Mouse (Mus musculus) CD4-positive, CD25-positive, alpha-beta regulatory T cell, adult 2 months (primary cell): ENCODE measurements at regions not wholly inside any gene's neighbourhood (a gene's known extent, or its start where the extent isn't known, plus 50 kb on each side); places are given as distances from the start of the nearest gene placed in this dataset.

ENCODE experiments used
- DNase-seq: peaks from one replicate; pipeline ENCODE4 v3.0.0-alpha.2; 2012; ENCODE audit warnings: low read depth, low spot score

DNA sequence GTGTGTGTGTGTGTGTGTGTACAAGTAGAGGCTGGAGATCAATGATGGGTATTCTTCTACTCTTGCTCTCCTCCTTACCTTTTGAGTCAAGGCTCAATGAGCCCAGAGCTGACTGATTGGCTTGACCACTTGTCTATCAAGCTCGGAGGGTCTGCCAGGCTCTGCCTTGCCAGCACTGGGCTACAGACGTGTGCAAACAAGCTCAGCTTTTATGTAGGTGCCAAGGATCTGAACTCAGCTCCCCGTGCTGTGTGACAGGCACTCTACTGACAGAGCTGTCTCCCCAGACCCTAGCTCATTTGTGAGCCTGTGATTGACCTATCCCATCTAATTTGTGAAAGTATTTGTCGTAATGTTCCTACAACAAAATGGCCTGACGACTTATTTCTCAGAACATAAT is 54.2 kb upstream of the Cdc42bpa start:
- DNase-seq, result no peak

DNA sequence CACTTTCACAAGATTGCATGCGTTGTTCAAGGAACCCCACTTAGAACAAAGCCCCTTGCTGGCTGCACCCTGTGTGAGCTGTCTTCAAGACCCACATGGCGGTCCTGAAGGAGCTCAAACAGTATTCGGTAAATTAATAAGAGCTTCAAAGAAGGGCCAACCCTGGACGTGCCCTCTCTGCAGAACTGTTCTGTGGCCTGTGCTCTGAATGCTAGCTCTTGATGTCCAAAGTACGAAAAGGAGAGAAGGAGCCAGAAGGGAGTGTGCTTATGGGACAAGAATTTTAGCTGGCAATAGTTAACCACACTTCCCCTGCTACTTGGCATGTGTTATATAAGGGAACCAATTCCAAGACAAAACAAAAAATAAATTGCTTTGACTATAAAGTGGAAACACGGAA is 67.6 kb upstream of the Cdc42bpa start:
- DNase-seq, result no peak

DNA sequence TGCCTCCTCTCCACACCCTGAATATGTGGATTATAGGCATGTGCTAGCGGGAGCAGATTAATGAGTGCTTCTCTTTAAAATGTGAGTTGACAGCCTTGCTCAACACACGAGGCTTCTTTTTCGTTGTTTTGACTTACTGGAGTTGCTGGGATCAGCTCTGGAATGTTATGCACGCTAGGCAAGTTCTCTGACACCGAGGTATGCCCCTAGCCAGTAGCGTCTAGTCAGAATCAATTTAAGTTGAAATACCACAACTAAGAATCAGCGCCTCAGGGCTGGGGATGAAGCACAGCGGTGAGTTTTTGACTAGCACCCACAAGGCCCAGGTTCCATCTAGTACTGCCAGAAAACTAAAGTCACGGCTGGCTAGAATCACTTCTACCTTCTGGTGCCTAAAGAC is 72.4 kb upstream of the Cdc42bpa start:
- DNase-seq, result no peak

DNA sequence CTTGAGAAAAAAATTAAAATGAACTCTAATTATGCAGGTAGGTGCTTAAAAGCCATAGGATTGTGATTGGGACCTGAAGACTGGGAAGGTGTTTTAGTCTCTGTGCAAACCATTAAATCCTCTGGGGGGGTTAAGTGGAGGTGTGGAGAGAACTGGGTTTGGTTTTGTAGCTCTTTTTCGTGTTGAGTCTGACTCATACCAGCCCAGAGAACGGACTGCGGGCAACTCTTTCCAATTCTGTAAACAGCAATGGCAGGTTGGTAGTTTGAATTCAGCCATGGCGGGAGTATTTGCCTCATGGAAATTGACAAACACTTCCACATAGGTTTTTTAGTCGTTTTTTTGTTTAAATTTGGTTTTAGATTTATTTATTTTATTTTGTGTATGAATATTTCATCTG is 77.7 kb upstream of the Ahctf1 start:
- DNase-seq, result no peak

DNA sequence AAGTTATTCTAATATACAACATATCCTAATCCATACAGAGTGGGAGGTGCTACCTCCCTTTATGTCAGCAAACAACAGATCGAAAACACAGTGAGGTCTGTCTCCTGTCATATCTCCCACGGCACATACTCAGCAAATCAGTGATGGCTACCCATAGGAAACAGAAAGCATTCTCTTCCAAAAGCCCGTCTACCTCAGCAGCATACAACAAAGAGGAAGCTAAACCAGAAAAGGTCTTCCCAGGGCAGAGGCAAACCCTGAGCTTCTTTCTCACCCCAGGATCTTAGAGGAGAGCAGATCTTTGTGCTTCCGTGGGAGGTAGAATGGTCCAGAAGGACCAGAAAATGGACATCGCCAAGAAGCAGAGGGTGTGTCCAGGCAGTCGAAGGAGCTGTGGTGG is 74.4 kb upstream of the Ahctf1 start:
- no peak for DNase-seq

DNA sequence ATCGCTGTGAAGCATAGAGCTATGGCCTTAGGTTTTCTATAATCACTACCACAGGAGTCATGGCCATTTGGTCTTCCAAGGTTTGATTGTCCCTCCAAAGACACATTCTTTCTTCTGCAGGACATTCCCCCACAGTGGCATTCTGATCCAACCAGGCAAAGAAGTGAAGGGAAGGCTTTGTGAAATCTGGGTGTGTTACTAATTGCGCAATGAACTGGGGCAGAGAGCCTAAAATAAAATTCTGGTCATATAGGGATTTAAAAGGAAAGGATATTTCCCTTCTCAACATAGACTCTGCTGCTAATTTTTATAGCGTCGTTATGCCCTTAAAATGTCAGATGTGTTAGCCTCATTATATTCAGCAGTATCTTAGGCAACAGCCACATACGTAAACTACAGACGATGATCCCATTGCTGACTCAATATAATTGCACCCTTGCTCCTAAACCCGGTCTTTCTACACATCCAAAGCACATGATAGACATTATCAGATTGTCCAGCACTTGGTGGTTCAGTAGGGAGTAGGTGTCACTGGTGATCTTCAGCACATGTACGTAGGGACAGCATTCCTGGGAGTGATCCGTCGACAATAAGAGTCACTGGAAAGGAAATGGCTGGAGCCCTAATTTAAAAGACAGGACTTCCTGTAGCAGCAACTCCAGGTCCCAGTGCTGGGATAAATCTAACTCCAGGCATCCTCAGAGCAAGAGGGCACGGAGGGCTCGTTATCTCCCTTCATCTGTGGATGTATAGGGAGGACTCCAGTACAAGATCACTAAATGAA is 70.5 kb upstream of the Ahctf1 start:
- DNase-seq, result no peak

DNA sequence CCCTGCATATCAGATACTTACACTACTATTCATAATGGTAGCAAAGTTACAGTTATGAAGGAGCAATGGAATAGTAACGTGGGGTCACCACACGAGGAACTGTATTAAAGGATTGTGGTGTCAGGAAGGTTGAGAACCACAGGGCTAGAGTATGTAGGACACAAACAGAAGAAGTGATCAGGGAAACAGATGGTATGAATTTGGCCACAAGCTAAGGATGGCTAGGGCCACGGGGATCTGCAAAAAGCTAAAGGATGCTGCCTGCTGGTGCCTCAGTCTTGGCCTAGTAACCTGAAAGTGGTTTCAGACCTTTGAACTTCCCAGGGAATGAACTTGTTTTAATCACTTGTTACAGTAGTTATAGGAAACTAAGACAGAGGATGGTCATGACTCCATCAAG is 68.5 kb upstream of the Ahctf1 start:
- no peak for DNase-seq

DNA sequence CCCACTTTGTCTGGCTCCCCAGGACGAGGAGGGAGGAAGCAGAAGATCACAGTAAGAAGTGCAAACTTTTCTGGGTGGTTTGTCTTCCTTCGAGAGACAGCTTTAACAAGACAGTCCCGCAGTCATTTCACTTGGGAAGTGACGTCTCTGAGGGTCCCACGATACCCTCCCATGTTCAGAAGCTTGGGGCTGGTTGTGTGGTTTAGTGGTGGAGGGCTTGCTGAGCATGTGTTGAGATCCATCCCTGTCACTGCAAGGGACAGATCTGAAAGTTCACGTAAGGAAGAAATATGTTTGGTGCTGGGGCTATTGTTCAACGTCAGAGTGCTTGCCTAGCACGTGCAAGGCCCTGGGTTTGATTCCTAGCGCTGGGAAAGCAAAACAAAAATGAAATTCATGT is 65.2 kb upstream of the Ahctf1 start:
- DNase-seq, result no peak

DNA sequence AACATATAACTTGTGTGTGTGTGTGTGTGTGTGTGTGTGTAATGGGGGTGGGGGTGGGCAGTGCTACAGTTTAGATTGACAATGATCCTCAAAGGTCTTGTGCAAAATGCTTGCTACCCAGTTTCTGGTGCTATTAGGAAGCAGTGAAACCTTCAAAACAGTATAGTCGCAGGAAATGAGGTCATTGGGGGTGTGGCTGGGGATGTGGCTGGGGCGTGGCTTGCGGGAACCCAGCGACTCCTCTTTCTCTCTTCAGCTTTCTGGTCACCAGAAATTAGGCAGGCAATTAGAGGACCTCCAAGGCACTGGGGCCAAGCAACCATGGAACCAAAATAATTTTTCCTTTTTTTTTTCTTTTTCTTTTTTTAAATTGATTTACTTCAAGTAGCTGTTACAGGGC is 64.0 kb upstream of the Ahctf1 start:
- DNase-seq, result peak; percentile 22

DNA sequence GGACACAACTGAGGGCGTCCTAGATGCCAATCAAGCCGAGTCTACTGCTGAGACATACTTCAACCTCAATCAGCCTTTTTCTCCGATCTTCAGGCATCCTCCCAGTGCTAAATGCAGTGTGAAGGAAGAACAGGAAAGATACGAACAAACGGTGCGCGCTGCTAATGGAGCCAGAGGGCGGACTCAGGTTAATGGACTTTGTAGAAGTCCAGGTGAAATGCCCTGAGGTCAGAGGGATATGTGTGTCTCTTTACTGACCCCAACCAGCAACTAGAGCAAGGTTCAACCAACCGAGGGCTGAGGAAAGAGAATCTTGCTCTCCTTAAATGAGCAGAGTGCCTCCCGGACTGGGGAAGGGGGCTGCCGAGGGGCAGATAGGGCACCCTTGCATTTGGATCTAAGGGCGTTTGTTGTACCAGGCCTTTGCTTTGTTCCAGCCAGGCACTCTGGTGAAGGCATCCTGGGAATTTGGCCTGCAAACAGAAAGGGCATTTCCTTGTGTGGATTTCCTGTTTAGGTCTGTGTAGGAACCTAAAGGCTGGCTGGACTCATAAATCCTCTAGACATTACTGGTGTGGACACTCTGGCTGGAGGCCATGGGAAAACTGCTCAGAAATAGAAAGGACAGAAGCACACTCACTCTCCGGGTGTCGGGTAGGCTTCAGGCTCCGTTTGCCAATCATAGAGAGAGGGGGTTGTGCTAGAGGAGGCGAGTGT is 62.7 kb upstream of the Ahctf1 start:
- no peak for DNase-seq

DNA sequence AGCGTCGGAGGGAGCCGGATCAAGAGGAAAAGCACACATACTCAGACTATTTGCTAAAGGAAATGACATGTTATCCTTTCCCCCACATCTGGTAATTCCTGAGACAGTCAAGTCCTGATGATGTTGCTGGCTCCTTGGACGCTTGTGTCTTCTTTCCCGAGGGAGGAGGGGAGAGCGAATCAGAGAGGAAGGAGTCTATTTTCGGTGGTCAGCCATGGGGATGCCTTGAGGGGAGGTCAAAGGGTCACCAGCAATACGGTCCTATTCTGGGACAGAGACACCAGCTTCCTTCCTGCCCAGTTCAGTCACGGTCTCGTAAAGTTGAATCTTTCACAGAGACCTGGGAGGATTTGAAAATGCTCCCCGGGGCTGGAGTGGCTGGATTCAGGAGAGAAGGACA is 62.1 kb upstream of the Ahctf1 start:
- DNase-seq, result no peak

DNA sequence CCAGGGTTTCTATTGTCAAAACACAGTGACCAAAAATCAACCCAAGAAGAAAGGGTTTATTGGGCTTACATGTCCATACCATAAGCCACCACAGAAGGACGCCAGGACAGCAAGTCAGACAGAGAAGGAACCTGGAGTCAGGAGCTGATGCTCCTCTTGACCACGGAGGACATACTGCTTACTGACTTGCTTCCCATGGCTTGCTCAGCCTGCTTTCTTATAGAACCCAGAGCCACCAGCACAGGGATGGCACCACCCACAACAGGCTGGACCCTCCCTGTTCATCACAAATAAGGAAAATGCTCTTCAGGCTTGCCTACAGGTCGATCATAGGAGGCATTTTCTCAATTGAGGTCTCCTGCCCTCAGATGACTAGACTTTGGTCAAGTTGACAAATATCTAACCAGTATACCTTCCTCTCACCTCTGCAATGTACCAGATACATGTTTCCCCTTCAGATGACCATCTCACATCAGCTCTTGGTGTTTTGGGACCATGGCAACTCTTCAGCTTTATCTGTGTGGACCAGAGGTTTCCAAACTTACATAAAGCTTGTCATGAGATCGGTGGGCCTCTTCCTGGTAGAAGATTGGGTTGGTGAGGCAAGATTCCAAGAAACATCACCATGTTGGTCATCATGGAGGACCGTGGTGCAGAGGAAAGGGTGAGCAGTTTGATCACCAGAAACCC is 61.2 kb upstream of the Ahctf1 start:
- DNase-seq, result no peak

DNA sequence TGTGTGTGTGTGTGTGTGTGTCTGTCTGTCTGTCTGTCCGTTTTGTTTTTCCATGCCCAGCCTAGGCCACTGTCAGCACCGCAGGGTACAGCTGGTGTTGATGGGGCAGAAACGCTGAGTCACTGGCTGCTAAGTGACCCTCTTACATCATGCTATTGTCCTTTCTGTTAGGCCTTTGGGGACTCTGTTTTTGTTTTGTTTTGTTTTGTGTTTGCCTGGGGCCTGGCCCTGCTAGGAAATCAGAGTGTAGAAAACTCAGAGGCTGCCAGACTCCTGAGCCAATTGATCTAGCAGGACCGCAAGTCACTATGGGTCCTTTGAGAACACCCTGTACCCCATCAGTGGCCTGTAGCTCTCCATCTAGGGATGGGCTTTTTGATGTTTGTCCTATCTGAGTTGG is 59.9 kb upstream of the Ahctf1 start:
- no peak for DNase-seq

DNA sequence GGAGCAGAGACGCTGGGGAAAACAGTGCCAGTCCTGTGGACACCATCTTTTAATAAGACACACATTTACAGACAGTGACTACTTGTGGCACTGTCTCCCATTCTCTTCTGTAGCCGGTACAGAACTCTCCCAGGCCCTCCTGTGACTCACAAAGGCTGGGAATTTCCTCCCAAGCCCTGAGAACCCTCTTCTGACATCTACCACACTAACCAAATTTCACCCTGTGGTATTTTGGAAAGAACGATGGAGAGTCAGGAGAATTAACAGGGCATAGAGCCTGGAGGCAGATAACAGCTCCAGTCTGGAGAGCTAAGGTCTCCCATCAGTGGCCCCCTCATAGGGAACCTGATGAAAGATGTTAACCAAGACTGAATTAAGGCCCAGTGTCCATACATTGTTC is 59.5 kb upstream of the Ahctf1 start:
- DNase-seq, result no peak

DNA sequence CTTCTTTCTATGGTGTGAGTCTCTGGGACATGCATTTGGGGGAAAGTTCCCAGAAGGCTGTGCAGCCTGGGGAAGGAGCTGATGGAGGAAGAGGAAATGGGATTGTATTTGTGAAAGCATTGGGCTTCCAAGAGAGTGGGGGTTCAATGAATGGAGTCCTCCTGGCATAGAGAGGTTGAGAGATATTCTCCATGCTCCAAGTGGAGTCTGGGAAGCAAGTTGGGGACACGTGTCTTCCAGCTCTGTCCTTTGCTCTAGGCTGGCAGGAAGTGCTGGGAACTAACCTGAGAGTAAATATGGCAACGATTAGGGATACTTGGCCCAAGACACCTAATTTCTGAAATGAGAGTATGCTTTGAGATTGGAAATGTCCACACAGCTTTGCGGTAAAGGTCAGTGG is 58.3 kb upstream of the Ahctf1 start:
- no peak for DNase-seq

DNA sequence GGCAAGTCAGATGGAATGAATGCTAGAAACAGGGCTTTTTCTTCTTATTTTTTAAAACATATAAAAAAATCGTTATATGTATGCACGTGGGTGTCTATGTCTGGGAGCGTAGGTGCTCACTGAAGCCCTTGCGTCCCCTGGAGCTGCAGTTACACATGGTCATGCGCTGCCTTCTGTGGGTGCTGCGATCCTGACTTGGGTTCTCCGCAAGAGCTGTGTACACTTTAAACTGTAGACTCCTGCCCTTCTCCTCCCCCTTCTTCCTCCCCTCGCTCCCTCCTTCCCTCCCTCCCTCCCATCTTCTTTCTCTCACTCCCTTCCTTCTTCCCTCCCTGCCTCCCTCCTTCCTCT is 56.0 kb upstream of the Ahctf1 start:
- no peak for DNase-seq

DNA sequence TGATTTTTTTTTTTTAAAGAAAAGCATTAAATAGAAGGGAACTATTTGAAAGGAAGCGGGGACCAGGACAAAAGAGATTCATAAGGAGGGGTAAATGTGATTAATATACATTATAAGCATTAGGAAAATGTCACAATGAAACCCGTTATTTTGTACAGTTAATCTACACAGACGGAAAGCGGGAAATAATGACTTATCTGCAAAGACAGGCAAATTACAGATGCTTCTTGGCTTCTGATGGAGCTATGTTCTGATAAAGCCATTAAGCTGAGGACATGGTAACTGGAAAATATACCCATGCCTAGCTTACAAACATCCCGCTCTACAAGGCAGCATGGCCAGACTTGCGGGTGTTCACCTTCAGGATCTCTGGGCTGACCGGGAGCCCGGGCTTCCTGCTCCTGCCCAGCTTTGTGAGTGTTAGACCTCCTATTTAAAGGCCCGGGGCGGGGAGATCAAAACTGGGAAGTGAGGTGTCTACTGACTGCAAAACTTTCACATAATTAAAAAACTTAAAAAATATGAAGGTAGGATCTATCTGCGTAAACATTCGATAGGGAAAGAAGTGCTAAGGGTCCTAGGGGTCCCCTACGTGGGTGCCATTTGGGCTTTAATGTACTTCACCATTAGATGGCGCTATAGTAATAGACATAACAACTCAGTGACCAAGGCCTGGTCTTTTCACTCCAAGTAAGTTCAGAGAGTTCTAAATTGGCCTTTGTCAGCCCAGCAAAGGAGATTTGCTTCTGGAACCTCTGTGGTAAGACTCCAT is 55.5 kb upstream of the Ahctf1 start:
- DNase-seq, result peak; percentile 37

DNA sequence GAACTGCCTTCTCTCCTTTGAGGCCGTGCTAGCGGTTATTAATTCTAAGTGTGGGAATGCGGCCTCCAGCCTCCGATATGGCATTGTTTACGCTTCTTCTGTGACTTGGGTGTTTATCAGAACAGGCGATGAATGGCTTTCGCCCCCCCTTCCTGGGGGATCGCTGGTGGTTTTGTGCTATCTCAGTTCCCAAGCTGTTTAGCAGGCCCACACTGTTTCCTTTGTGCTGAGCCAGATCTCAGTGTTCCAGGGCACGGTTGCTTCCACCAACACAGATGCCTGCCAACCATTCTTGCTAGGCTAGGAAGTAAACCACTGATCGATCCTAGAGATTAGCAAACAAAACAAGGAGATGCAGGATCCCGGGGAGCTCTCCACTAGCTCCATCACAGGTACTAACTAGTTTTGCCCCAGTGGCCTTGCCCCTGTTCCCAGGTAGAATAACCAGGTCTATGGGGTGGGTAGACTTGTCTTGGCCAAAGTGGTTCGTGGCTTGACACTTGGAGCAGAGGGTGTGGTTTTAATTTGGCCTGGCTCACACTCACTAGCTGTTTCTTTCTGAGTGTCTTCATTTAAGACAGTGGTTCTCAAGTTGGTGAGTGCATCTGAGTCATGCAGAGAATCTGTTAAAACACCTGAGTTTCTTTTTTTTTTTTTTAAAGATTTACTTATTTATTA is 50.9 kb upstream of the Ahctf1 start:
- DNase-seq, result no peak
